Mouse (Mus musculus) forebrain, embryonic 13.5 days (tissue): Measurements from ENCODE around the gene Pheta1. TPM values are rescaled to one million over a fixed set of nuclear protein-coding genes. Genes with fewer than 3 reads are reported as not detected.

ENCODE experiments used
- ATAC-seq: fragments of 200-750 bp; cut with Nextera tagmentation; 2 replicates; pipeline ENCODE4 v1.8.0; 2017
- H3K27ac ChIP-seq: fragments of 300-500 bp; sonication (generic); 2 replicates; pipeline ENCODE4 v1.5.1; 2015; ENCODE audit warnings: inconsistent platforms, mild to moderate bottlenecking, moderate library complexity
- H3K27me3 ChIP-seq: fragments of 300-500 bp; sonication (generic); 2 replicates; pipeline ENCODE4 v1.6.1; 2015; ENCODE audit warnings: mild to moderate bottlenecking, inconsistent platforms
- H3K36me3 ChIP-seq: fragments of 300-500 bp; sonication (generic); 2 replicates; pipeline ENCODE4 v1.6.1; 2015; ENCODE audit warnings: mild to moderate bottlenecking, inconsistent platforms; ENCODE audit not compliant: poor library complexity, severe bottlenecking
- H3K4me1 ChIP-seq: fragments of 300-500 bp; sonication (generic); 2 replicates; pipeline ENCODE4 v1.6.1; 2015; ENCODE audit warnings: inconsistent platforms
- H3K4me2 ChIP-seq: fragments of 300-500 bp; sonication (generic); 2 replicates; pipeline ENCODE4 v1.6.1; 2015; ENCODE audit warnings: inconsistent platforms, mild to moderate bottlenecking, moderate library complexity
- H3K4me3 ChIP-seq: fragments of 300-500 bp; sonication (generic); 2 replicates; pipeline ENCODE4 v1.5.1; 2015; ENCODE audit warnings: mild to moderate bottlenecking, inconsistent platforms
- H3K9ac ChIP-seq: fragments of 300-500 bp; sonication (generic); 2 replicates; pipeline ENCODE4 v1.6.1; 2015; ENCODE audit warnings: mild to moderate bottlenecking, inconsistent platforms
- H3K9me3 ChIP-seq: fragments of 300-500 bp; sonication (generic); replicated peaks from 2 replicates; pipeline ENCODE4 v1.6.1; 2016; ENCODE audit warnings: inconsistent platforms
- WGBS: fragments of 180-500 bp; shearing (Covaris S2); methylation state at CpG from one replicate; pipeline ENCODE4 v1.1.7; 2015; 5-methylcytosine and 5-hydroxymethylcytosine counted together
- polyA plus RNA-seq: library from polyadenylated mRNA; unstranded; fragments of >200 nt; fragmentation: Nextera tagmentation; extraction: Ambion mirVana; gene quantifications from 2 replicates; pipeline ENCODE4 v1.2.1, GENCODE M21; 2015

Gene Pheta1
- polyA plus RNA-seq, 1 experiment from 2014 or later, result 50.7 TPM

- no peaks in the 10 kb centered on the region; the same call in 1 of the 2 replicates for H3K36me3 ChIP-seq
- peak overlapping the region; percentile 46 for H3K4me3 ChIP-seq
- H3K9me3 ChIP-seq, result no peaks in the 10 kb centered on the region
- peaks cover 31% of the 10 kb centered on the region for H3K27me3 ChIP-seq
- peak overlapping the region; percentile 62 for H3K9ac ChIP-seq
- H3K4me2 ChIP-seq, result peak overlapping the region; percentile 89
- WGBS, result 1% methylated on average over 74 of the region's 82 CpGs
- ATAC-seq, result peak; percentile 63
- H3K27ac ChIP-seq, result no peak overlapping the region
- H3K4me1 ChIP-seq, result peaks cover 17% of the 10 kb centered on the region
These were observed 20.0 kb upstream of the Pheta1 start for GRCm38 (mm10) chr5:121828491-121829432.

GRCm38 (mm10) chr5:121831002-121831601 is 17.7 kb upstream of the Pheta1 start:
- no peaks in the 10 kb centered on the region for H3K36me3 ChIP-seq
- peaks cover 51% of the 10 kb centered on the region for H3K27me3 ChIP-seq
- H3K4me1 ChIP-seq, result peaks cover 33% of the 10 kb centered on the region
- H3K9ac ChIP-seq, result no peak overlapping the region
- no peak for ATAC-seq
- H3K9me3 ChIP-seq, result no peaks in the 10 kb centered on the region
- no peak overlapping the region for H3K4me3 ChIP-seq
- 87% methylated on average over 6 of the region's 6 CpGs for WGBS
- H3K27ac ChIP-seq, result no peak overlapping the region
- H3K4me2 ChIP-seq, result no peak overlapping the region

DNA sequence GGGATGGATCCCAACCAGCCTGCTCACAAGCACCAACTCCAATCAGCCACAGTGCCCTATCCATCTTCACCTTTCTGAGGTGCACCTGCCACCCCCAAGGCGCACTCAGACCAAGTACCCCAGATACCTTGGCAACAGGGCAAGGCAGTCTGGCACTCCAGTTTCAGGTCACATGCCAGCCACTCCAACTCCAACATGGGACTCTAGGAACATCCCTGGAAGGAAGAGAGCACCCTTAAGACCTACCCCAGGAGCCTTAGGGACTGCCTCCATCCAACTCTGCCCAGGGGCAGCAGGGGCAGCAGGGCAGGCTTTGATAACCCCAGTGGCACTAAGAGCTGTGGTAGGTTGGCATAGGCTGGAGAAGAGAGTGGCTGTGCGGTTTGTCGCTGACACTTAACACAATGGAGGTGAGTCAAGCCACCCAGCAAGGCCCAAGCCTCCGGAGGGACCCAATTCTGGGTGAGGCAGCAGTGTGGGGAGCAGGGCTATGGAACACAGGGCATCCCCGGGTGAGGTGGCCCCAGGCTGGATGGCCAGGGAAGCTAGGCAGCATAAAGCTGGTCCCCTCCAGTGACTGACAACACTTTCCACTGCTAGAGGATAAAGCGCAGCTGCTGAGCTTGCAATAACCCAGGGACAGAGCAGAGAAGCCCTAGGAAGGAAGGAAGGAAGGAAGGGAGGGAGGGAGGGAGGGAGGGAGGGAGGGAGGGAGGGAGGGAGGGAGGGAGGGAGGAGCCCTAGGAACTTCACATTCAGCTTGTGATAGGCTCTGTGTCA is 16.2 kb upstream of the Pheta1 start:
- ATAC-seq, result no peak
- no peak overlapping the region for H3K4me3 ChIP-seq
- H3K9me3 ChIP-seq, result no peaks in the 10 kb centered on the region
- no peaks in the 10 kb centered on the region for H3K36me3 ChIP-seq
- H3K4me1 ChIP-seq, result peaks cover 42% of the 10 kb centered on the region
- no peak overlapping the region for H3K4me2 ChIP-seq
- no peak overlapping the region for H3K27ac ChIP-seq
- peaks cover 61% of the 10 kb centered on the region for H3K27me3 ChIP-seq
- 85% methylated on average over 6 of the region's 6 CpGs for WGBS
- no peak overlapping the region for H3K9ac ChIP-seq

DNA sequence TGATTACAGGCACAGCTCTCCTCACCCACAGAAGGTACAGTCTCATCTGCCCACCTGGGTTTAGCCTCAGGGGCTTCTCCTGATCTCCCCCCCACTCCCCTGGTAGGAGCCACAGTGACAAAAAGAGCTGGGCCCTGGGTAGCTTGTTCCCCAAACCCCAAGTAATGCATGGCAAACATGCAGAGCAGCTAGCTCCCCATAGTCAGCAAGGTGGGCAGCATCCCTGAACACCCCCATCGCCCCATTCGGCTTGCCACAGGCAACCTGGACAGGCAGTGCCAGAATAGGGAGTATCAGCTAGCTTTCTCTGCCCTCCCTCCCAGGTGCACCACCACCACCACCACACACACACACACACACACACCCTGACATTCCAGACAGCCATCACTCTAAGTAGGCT is 15.6 kb upstream of the Pheta1 start:
- ATAC-seq, result no peak
- Histone ChIP-seq H3K9me3 (no peaks in the 10 kb centered on the region), H3K27ac (no peak overlapping the region), H3K27me3 (peaks cover 61% of the 10 kb centered on the region), H3K36me3 (no peaks in the 10 kb centered on the region), H3K4me3 (no peak overlapping the region), H3K9ac (no peak overlapping the region), H3K4me1 (peaks cover 44% of the 10 kb centered on the region), H3K4me2 (0 out of 2 replicates have a peak overlapping the region, but pooled peaks have one; percentile 1)
- WGBS, result 94% methylated on average over 2 of the region's 2 CpGs

GRCm38 (mm10) chr5:121833572-121834240 is 15.1 kb upstream of the Pheta1 start:
- peaks cover 44% of the 10 kb centered on the region for H3K4me1 ChIP-seq
- 69% methylated on average over 10 of the region's 10 CpGs for WGBS
- H3K9ac ChIP-seq, result no peak overlapping the region
- no peaks in the 10 kb centered on the region for H3K9me3 ChIP-seq
- H3K36me3 ChIP-seq, result no peaks in the 10 kb centered on the region
- H3K27me3 ChIP-seq, result peaks cover 61% of the 10 kb centered on the region
- no peak for ATAC-seq
- 0 out of 2 replicates have a peak overlapping the region, but pooled peaks have one; percentile 1 for H3K4me2 ChIP-seq
- H3K27ac ChIP-seq, result no peak overlapping the region
- H3K4me3 ChIP-seq, result no peak overlapping the region

DNA sequence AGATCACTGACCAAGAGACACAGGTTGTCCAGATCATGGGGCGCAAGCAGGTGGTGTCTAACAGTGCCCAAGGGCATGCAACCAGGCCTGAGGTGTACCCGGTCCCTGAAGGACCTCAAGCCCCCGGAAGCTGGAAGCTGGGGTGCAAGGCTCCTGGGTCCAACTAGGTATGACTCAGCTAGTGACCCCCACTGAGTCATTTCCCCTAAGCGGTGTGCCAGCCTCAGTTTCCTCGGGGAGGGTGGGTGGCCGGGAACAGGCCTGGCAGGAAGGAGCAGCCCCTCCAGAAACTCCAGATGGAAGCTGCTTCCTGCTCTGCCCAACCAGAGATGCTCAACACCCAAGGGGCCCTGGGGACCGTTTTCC is 14.6 kb upstream of the Pheta1 start:
- ATAC-seq, result no peak
- H3K36me3 ChIP-seq, result no peaks in the 10 kb centered on the region
- H3K27ac ChIP-seq, result no peak overlapping the region
- peaks cover 63% of the 10 kb centered on the region for H3K27me3 ChIP-seq
- peaks cover 42% of the 10 kb centered on the region for H3K4me1 ChIP-seq
- H3K4me2 ChIP-seq, result no peak overlapping the region
- 84% methylated on average over 7 of the region's 7 CpGs for WGBS
- no peak overlapping the region for H3K9ac ChIP-seq
- no peaks in the 10 kb centered on the region for H3K9me3 ChIP-seq
- H3K4me3 ChIP-seq, result no peak overlapping the region

- no peak for ATAC-seq
- Histone ChIP-seq H3K9me3 (no peaks in the 10 kb centered on the region), H3K36me3 (no peaks in the 10 kb centered on the region), H3K9ac (peak overlapping the region; percentile 77), H3K4me3 (peak overlapping the region; percentile 69), H3K27ac (no peak overlapping the region), H3K27me3 (peaks cover 60% of the 10 kb centered on the region), H3K4me2 (peak overlapping the region; percentile 94), H3K4me1 (peaks cover 39% of the 10 kb centered on the region)
- 51% methylated on average over 12 of the region's 12 CpGs for WGBS
These were observed 13.6 kb upstream of the Pheta1 start for GRCm38 (mm10) chr5:121834991-121835747.

DNA sequence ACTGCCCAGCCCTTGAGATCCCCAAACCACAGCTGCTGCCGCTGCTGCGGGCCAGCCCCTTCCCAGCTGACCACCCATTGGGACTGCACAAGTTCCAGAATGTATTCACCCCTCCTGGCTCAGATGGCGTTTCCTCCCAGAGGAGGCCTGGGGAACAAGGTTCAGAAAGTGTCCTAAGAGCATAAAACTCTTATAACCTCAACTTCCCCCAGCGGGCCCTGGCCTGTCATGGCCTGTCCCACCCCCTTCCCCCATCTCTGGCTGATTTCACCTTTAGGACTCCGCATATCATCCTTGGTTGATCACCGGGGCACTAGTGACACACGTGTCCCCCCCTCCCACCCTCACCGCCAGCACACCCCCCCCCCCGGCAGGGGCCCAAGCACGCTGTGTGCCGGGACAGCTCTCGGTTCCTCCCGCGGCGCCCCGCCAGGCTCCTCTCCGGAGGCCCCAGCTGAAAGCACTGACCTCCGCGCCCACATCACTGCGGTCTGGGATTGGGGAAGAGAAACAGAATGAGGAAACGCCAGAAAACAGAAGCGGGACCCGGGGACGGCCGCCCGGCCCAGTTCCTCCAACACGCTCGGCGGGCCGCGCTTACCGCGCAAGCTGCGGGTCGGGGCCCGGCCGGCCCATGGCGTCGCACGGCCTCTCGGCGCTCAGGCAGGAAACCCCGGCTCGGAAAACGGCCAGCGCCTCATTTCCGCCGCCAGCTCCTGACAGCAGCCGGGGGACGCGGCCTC is 12.7 kb upstream of the Pheta1 start:
- H3K4me3 ChIP-seq, result peak overlapping the region; percentile 69
- 0% methylated on average over 51 of the region's 51 CpGs for WGBS
- peak overlapping the region; percentile 94 for H3K4me2 ChIP-seq
- no peaks in the 10 kb centered on the region for H3K9me3 ChIP-seq
- H3K4me1 ChIP-seq, result peaks cover 39% of the 10 kb centered on the region
- no peaks in the 10 kb centered on the region for H3K36me3 ChIP-seq
- ATAC-seq, result peak; percentile 23
- peak overlapping the region; percentile 77 for H3K9ac ChIP-seq
- H3K27ac ChIP-seq, result no peak overlapping the region; the same call in 1 of the 2 replicates
- peaks cover 61% of the 10 kb centered on the region for H3K27me3 ChIP-seq

GRCm38 (mm10) chr5:121836692-121837415 is 11.9 kb upstream of the Pheta1 start:
- Histone ChIP-seq H3K9me3 (no peaks in the 10 kb centered on the region; the same call in 1 of the 2 replicates), H3K4me2 (peak overlapping the region; percentile 94), H3K4me1 (peaks cover 39% of the 10 kb centered on the region), H3K27me3 (peaks cover 68% of the 10 kb centered on the region), H3K36me3 (no peaks in the 10 kb centered on the region), H3K4me3 (peak overlapping the region; percentile 69), H3K27ac (no peak overlapping the region; the same call in 1 of the 2 replicates), H3K9ac (peak overlapping the region; percentile 77)
- peak; percentile 75 for ATAC-seq
- WGBS, result under 1% methylated on average over 59 of the region's 77 CpGs
